Mouse (Mus musculus): Measurements from ENCODE around the gene Gm20823.
"Not testable (repeated sequence)": the region's sequence is repeated elsewhere in the genome, so short reads cannot be mapped to it uniquely, and the experiment has no call there.

The Gm20823 gene

DNA sequence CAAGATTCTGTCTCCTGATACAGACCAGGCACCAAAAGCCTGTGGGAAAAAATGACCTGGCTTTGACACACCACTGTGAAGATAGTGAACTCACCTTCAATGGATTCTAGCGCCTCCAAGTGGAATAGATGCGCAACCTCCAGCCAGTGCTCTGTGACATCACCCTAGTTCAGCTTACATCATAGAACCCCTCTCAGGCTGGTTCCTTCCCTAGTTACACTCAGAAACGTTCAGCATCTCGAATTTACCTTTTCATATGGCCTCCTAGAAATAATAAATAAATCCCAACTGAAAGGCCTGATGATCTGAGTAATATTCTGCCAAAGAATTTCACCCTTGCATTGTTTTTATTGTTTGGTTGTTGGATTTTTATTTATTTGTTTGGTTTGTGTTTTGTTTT, at the start of gene Gm20823:
Gene Gm20823, minus strand, starts transcription at position 101 of the 400 bp plus-strand sequence.
- not testable (repeated sequence) for DNase-seq
